Mouse (Mus musculus): ENCODE results near the gene Dguok.

The Dguok gene

GRCm38 (mm10) chr6:83456984-83457810 is 49.6 kb downstream of the Dguok start:
- in situ Hi-C loops (cut with MboI, MseI), result no loop called here

GRCm38 (mm10) chr6:83456131-83456983 is 50.4 kb downstream of the Dguok start:
- in situ Hi-C loops (cut with MboI, MseI), result no loop called here

GRCm38 (mm10) chr6:83455328-83456130 is 51.2 kb downstream of the Dguok start:
- in situ Hi-C loops (cut with MboI, MseI), result no loop called here

- in situ Hi-C loops (cut with MboI, MseI), result no loop called here
Measured at GRCm38 (mm10) chr6:83453706-83454105, 53.1 kb downstream of the Dguok start.

GRCm38 (mm10) chr6:83450451-83451303 is 56.1 kb downstream of the Dguok start:
- in situ Hi-C loops (cut with MboI, MseI), result no loop called here

- in situ Hi-C loops (cut with MboI, MseI), result no loop called here
Measured at GRCm38 (mm10) chr6:83449440-83449839, 57.3 kb downstream of the Dguok start.

GRCm38 (mm10) chr6:83448911-83449310 is 57.9 kb downstream of the Dguok start:
- in situ Hi-C loops (cut with MboI, MseI), result no loop called here

- in situ Hi-C loops (cut with MboI, MseI), result no loop called here
Measured at GRCm38 (mm10) chr6:83447031-83447430, 59.7 kb downstream of the Dguok start.

GRCm38 (mm10) chr6:83445796-83446195 is 61.0 kb downstream of the Dguok start:
- in situ Hi-C loops (cut with MboI, MseI), result no loop called here

- in situ Hi-C loops (cut with MboI, MseI), result no loop called here
Measured at GRCm38 (mm10) chr6:83443441-83444340, 63.1 kb downstream of the Dguok start.

GRCm38 (mm10) chr6:83442639-83443038 is 64.1 kb downstream of the Dguok start:
- in situ Hi-C loops (cut with MboI, MseI), result no loop called here

- in situ Hi-C loops (cut with MboI, MseI), result no loop called here
Measured at GRCm38 (mm10) chr6:83441259-83442061, 65.3 kb downstream of the Dguok start.

GRCm38 (mm10) chr6:83440510-83441258 is 66.1 kb downstream of the Dguok start:
- in situ Hi-C loops (cut with MboI, MseI), result no loop called here

- in situ Hi-C loops (cut with MboI, MseI), result no loop called here
Measured at GRCm38 (mm10) chr6:83440197-83440509, 66.6 kb downstream of the Dguok start.

- in situ Hi-C loops (cut with MboI, MseI), result no loop called here
Measured at GRCm38 (mm10) chr6:83439781-83440180, 67.0 kb downstream of the Dguok start.

- in situ Hi-C loops (cut with MboI, MseI), result no loop called here
Measured at GRCm38 (mm10) chr6:83439119-83439767, 67.5 kb downstream of the Dguok start.

- in situ Hi-C loops (cut with MboI, MseI), result no loop called here
Measured at GRCm38 (mm10) chr6:83438584-83438983, 68.2 kb downstream of the Dguok start.

GRCm38 (mm10) chr6:83437802-83438201 is 69.0 kb downstream of the Dguok start:
- in situ Hi-C loops (cut with MboI, MseI), result no loop called here
